Mouse (Mus musculus) liver, adult 2 months (tissue): Measurements from ENCODE around the gene Syt1.

Experiments used
- CTCF ChIP-seq: fragments of 200-500 bp; IDR thresholded peaks from 2 replicates; pipeline ENCODE4 v1.5.1; 2011; ENCODE audit warnings: low read depth, low read length, control low read depth
- POLR2A ChIP-seq: fragments of 200-500 bp; IDR thresholded peaks from 2 replicates; pipeline ENCODE4 v1.6.1; 2011; ENCODE audit warnings: low read length, control low read depth; ENCODE audit not compliant: insufficient read depth; ENCODE audit errors: extremely low read depth

GRCm38 (mm10) chr10:108623002-108623401, 387.8 kb downstream of the Syt1 start:
- TF ChIP-seq CTCF (no peak), POLR2A (no peak)
